Mouse (Mus musculus): ENCODE measurements around the gene Aldh1l1.

DNA sequence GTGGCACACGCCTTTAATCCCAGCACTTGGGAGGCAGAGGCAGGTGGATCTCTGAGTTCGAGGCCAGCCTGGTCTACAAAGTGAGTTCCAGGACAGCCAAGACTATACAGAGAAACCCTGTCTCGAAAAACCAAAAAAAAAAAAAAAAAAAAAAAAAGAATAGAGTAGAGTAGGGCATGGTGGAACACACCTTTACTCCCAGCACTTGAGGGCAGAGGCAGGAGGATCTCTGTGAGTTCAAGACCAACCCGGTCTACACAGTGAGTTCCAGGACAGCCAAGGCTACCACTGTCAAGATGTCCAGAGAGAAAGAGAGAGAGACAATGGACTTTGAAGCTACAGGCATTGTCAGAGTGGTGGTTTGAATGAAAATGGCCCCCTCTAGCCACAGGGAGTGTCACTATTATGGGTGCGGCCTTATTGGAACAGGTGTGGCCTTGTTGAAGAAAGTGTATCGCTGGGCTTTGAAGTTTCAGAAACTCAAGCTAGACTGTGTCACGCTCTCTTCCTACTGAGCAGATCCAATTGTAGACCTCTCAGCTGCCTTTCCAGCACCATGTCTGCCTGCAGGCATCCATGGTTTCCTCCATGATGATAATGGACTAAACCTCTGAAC is 46.5 kb downstream of the Aldh1l1 start:
- TF ChIP-seq CTCF (IDR thresholded peaks at IDR 0.05; ENCODE audit: extremely low read depth, insufficient read length, insufficient replicate concordance, low read depth, low read length) (no peak), POLR2A (IDR thresholded peaks at IDR 0.05; ENCODE audit: low read depth, low read length) (no peak)
